Mouse (Mus musculus) spleen, postnatal 14 days (tissue): ENCODE measurements around the gene Mrps35.

Experiments used
- DNase-seq, 2 experiments: peaks; one replicate each; pipeline ENCODE4 v3.0.0; 2021 to 2022; ENCODE audit warnings: low spot score in 2 of 2

Gene Mrps35

GRCm38 (mm10) chr6:147042291-147043290 is at the start of gene Mrps35:
Gene Mrps35 (plus strand): TSS chr6:147042764.
- DNase-seq: peak; percentile 68 to 81

GRCm38 (mm10) chr6:146994236-146994635 is 48.3 kb upstream of the Mrps35 start:
- DNase-seq: peak in 1 of 2 experiments; percentile 38

GRCm38 (mm10) chr6:146995391-146995790 is 47.2 kb upstream of the Mrps35 start:
- no peak for DNase-seq

GRCm38 (mm10) chr6:146995878-146996277 is 46.7 kb upstream of the Mrps35 start:
- no peak for DNase-seq

GRCm38 (mm10) chr6:146997006-146997405 is 45.6 kb upstream of the Mrps35 start:
- DNase-seq: no peak

GRCm38 (mm10) chr6:146998710-146999109 is 43.9 kb upstream of the Mrps35 start:
- DNase-seq: no peak

GRCm38 (mm10) chr6:146999302-146999701 is 43.3 kb upstream of the Mrps35 start:
- no peak for DNase-seq

- DNase-seq: no peak
Measured at GRCm38 (mm10) chr6:146999755-147000154, 42.8 kb upstream of the Mrps35 start.

- peak; percentile 17 to 41 for DNase-seq
Measured at GRCm38 (mm10) chr6:147008148-147008547, 34.4 kb upstream of the Mrps35 start.

GRCm38 (mm10) chr6:147010358-147010757 is 32.2 kb upstream of the Mrps35 start:
- DNase-seq: no peak

- no peak for DNase-seq
Measured at GRCm38 (mm10) chr6:147010811-147011520, 31.6 kb upstream of the Mrps35 start.

GRCm38 (mm10) chr6:147011555-147011954 is 31.0 kb upstream of the Mrps35 start:
- DNase-seq: no peak

GRCm38 (mm10) chr6:147011977-147012376 is 30.6 kb upstream of the Mrps35 start:
- no peak for DNase-seq

GRCm38 (mm10) chr6:147013546-147013945 is 29.0 kb upstream of the Mrps35 start:
- DNase-seq: no peak

GRCm38 (mm10) chr6:147017906-147018305 is 24.7 kb upstream of the Mrps35 start:
- DNase-seq: no peak

- DNase-seq: no peak
Measured at GRCm38 (mm10) chr6:147018364-147018763, 24.2 kb upstream of the Mrps35 start.

GRCm38 (mm10) chr6:147021181-147021580 is 21.4 kb upstream of the Mrps35 start:
- DNase-seq: no peak

- no peak for DNase-seq
Measured at GRCm38 (mm10) chr6:147022375-147023132, 20.0 kb upstream of the Mrps35 start.

GRCm38 (mm10) chr6:147023133-147023395 is 19.5 kb upstream of the Mrps35 start:
- DNase-seq: no peak

GRCm38 (mm10) chr6:147023568-147023967 is 19.0 kb upstream of the Mrps35 start:
- DNase-seq: no peak

- DNase-seq: no peak
Measured at GRCm38 (mm10) chr6:147024761-147025160, 17.8 kb upstream of the Mrps35 start.

- DNase-seq: no peak
Measured at GRCm38 (mm10) chr6:147028396-147028795, 14.2 kb upstream of the Mrps35 start.
